Mouse (Mus musculus) heart, embryonic 15.5 days (tissue): ENCODE data around the gene Dnajc14. TPM values are rescaled to one million over a fixed set of nuclear protein-coding genes. Genes with fewer than 3 reads are reported as not detected.
A peak's percentile ranks its signal among the peaks of the same experiment; 100 is the strongest.

Experiments
- ATAC-seq: fragments of 200-750 bp; cut with Nextera tagmentation; replicated peaks from 2 replicates; pipeline ENCODE4 v1.8.0; 2017; ENCODE audit warnings: low read depth, moderate TSS enrichment; ENCODE audit not compliant: insufficient number of reproducible peaks, insufficient read depth, low FRiP score
- H3K27ac ChIP-seq: fragments of 300-500 bp; sonication (generic); 2 replicates; pipeline ENCODE4 v1.5.1; 2015; ENCODE audit warnings: mild to moderate bottlenecking, inconsistent platforms
- H3K27me3 ChIP-seq: fragments of 300-500 bp; sonication (generic); 2 replicates; pipeline ENCODE4 v1.6.1; 2015; ENCODE audit warnings: inconsistent platforms
- H3K36me3 ChIP-seq: fragments of 300-500 bp; sonication (generic); 2 replicates; pipeline ENCODE4 v1.6.1; 2015; ENCODE audit warnings: mild to moderate bottlenecking, inconsistent platforms
- H3K4me1 ChIP-seq: fragments of 300-500 bp; sonication (generic); replicated peaks from 2 replicates; pipeline ENCODE4 v1.6.1; 2015; ENCODE audit warnings: inconsistent platforms
- H3K4me2 ChIP-seq: fragments of 300-500 bp; sonication (generic); 2 replicates; pipeline ENCODE4 v1.6.1; 2015; ENCODE audit warnings: inconsistent platforms, mild to moderate bottlenecking, moderate library complexity
- H3K4me3 ChIP-seq: fragments of 300-500 bp; sonication (generic); 2 replicates; pipeline ENCODE4 v1.5.1; 2015; ENCODE audit warnings: mild to moderate bottlenecking, inconsistent platforms
- H3K9ac ChIP-seq: fragments of 300-500 bp; sonication (generic); 2 replicates; pipeline ENCODE4 v1.6.1; 2015; ENCODE audit warnings: mild to moderate bottlenecking, inconsistent platforms
- H3K9me3 ChIP-seq: fragments of 300-500 bp; sonication (generic); replicated peaks from 2 replicates; pipeline ENCODE4 v1.6.1; 2016; ENCODE audit warnings: inconsistent platforms
- WGBS: fragments of 180-500 bp; shearing (Covaris S2); methylation state at CpG from one replicate; pipeline ENCODE4 v1.1.7; 2015; ENCODE audit warnings: mixed read lengths; 5-methylcytosine and 5-hydroxymethylcytosine counted together
- polyA plus RNA-seq: library from polyadenylated mRNA; unstranded; fragments of >200 nt; fragmentation: Nextera tagmentation; extraction: Ambion mirVana; gene quantifications from 2 replicates; pipeline ENCODE4 v1.2.1, GENCODE M21; 2015

The Dnajc14 gene
- polyA plus RNA-seq, 1 experiment from 2014 or later: 35.2 TPM

GRCm38 (mm10) chr10:128798676-128799075, 5.2 kb upstream of the Dnajc14 start:
- peaks cover 14% of the 10 kb centered on the region for H3K4me1 ChIP-seq
- no peaks in the 10 kb centered on the region for H3K27me3 ChIP-seq
- H3K36me3 ChIP-seq: peaks cover 16% of the 10 kb centered on the region; the same call in 1 of the 2 replicates
- no peak overlapping the region for H3K4me3 ChIP-seq
- H3K27ac ChIP-seq: no peak overlapping the region
- no peak overlapping the region for H3K4me2 ChIP-seq
- ATAC-seq: no peak
- 92% methylated on average over 8 of the region's 8 CpGs for WGBS
- no peak overlapping the region for H3K9ac ChIP-seq
- no peaks in the 10 kb centered on the region for H3K9me3 ChIP-seq

- peak overlapping the region; percentile 85; the same call in 1 of the 2 replicates for H3K9ac ChIP-seq
- H3K4me1 ChIP-seq: peaks cover 26% of the 10 kb centered on the region
- H3K36me3 ChIP-seq: peaks cover 18% of the 10 kb centered on the region; the same call in 1 of the 2 replicates
- H3K9me3 ChIP-seq: no peaks in the 10 kb centered on the region
- H3K4me2 ChIP-seq: peak overlapping the region; percentile 93; the same call in 1 of the 2 replicates
- WGBS: 89% methylated on average over 16 of the region's 16 CpGs
- H3K4me3 ChIP-seq: no peak overlapping the region
- ATAC-seq: no peak
- H3K27me3 ChIP-seq: no peaks in the 10 kb centered on the region
- no peak overlapping the region for H3K27ac ChIP-seq
Measured at GRCm38 (mm10) chr10:128801981-128802495, 1.8 kb upstream of the Dnajc14 start.

- Histone ChIP-seq H3K27me3 (no peaks in the 10 kb centered on the region), H3K36me3 (peaks cover 18% of the 10 kb centered on the region; the same call in 1 of the 2 replicates), H3K4me3 (peak overlapping the region; percentile 82), H3K9ac (peak overlapping the region; percentile 85), H3K4me2 (peak overlapping the region; percentile 93), H3K9me3 (no peaks in the 10 kb centered on the region), H3K4me1 (peaks cover 35% of the 10 kb centered on the region), H3K27ac (peak overlapping the region; percentile 99)
- 50% methylated on average over 4 of the region's 4 CpGs for WGBS
- ATAC-seq: no peak
Measured at GRCm38 (mm10) chr10:128802956-128803355, 906 bp upstream of the Dnajc14 start.

- Histone ChIP-seq H3K27me3 (no peaks in the 10 kb centered on the region), H3K9me3 (no peaks in the 10 kb centered on the region), H3K4me1 (peaks cover 39% of the 10 kb centered on the region), H3K36me3 (peaks cover 19% of the 10 kb centered on the region; the same call in 1 of the 2 replicates), H3K9ac (peak overlapping the region; percentile 85), H3K4me2 (peak overlapping the region; percentile 93), H3K27ac (peak overlapping the region; percentile 99), H3K4me3 (peak overlapping the region; percentile 82)
- 8% methylated on average over 6 of the region's 6 CpGs for WGBS
- ATAC-seq: no peak
Measured at GRCm38 (mm10) chr10:128803361-128803760, 501 bp upstream of the Dnajc14 start.

GRCm38 (mm10) chr10:128804271-128805091, 619 bp downstream of the Dnajc14 start, which contains the start of gene Tmem198b:
TSS of gene Tmem198b (minus strand) at chr10:128804370.
- Histone ChIP-seq H3K4me2 (peak within 1 kb of the TSS; percentile 93), H3K27me3 (no peaks in the 10 kb centered on the region), H3K4me3 (peak within 1 kb of the TSS; percentile 82), H3K9me3 (no peaks in the 10 kb centered on the region), H3K36me3 (peaks cover 25% of the 10 kb centered on the region; the same call in 1 of the 2 replicates), H3K4me1 (peaks cover 49% of the 10 kb centered on the region), H3K27ac (peak within 1 kb of the TSS; percentile 99), H3K9ac (peak within 1 kb of the TSS; percentile 85)
- peak; percentile 50 for ATAC-seq
- WGBS: under 1% methylated on average over 28 of the region's 28 CpGs

- Histone ChIP-seq H3K9ac (peak overlapping the region; percentile 85), H3K36me3 (peaks cover 21% of the 10 kb centered on the region; the same call in 1 of the 2 replicates), H3K4me3 (peak overlapping the region; percentile 82), H3K9me3 (no peaks in the 10 kb centered on the region), H3K27ac (peak overlapping the region; percentile 99), H3K4me1 (peaks cover 50% of the 10 kb centered on the region), H3K27me3 (no peaks in the 10 kb centered on the region), H3K4me2 (peak overlapping the region; percentile 93)
- peak; percentile 92 for ATAC-seq
- under 1% methylated on average over 63 of the region's 70 CpGs for WGBS
Measured at GRCm38 (mm10) chr10:128805092-128806000, 1.5 kb downstream of the Dnajc14 start.

GRCm38 (mm10) chr10:128806086-128806485, 2.2 kb downstream of the Dnajc14 start:
- Histone ChIP-seq H3K4me3 (peak overlapping the region; percentile 82), H3K9me3 (no peaks in the 10 kb centered on the region), H3K4me1 (peaks cover 50% of the 10 kb centered on the region), H3K27me3 (no peaks in the 10 kb centered on the region), H3K27ac (peak overlapping the region; percentile 99), H3K36me3 (peaks cover 16% of the 10 kb centered on the region; the same call in 1 of the 2 replicates), H3K9ac (peak overlapping the region; percentile 64), H3K4me2 (peak overlapping the region; percentile 93)
- WGBS: 44% methylated on average over 6 of the region's 6 CpGs
- ATAC-seq: no peak

- WGBS: 79% methylated on average over 8 of the region's 8 CpGs
- no peaks in the 10 kb centered on the region for H3K27me3 ChIP-seq
- ATAC-seq: no peak
- H3K27ac ChIP-seq: no peak overlapping the region
- H3K4me1 ChIP-seq: peaks cover 50% of the 10 kb centered on the region
- H3K36me3 ChIP-seq: peaks cover 10% of the 10 kb centered on the region; the same call in 1 of the 2 replicates
- no peaks in the 10 kb centered on the region for H3K9me3 ChIP-seq
- H3K4me2 ChIP-seq: peak overlapping the region; percentile 93
- H3K4me3 ChIP-seq: peak overlapping the region; percentile 82
- peak overlapping the region; percentile 33 for H3K9ac ChIP-seq
Measured at GRCm38 (mm10) chr10:128807018-128807417, 3.2 kb downstream of the Dnajc14 start.

GRCm38 (mm10) chr10:128817033-128817432, 13.2 kb downstream of the Dnajc14 start, which contains the start of gene Sarnp:
TSS of gene Sarnp (plus strand) at chr10:128817333.
- no peaks in the 10 kb centered on the region for H3K27me3 ChIP-seq
- H3K4me3 ChIP-seq: no peak within 1 kb of the TSS
- H3K4me1 ChIP-seq: peaks cover 8% of the 10 kb centered on the region
- no peak within 1 kb of the TSS for H3K27ac ChIP-seq
- H3K4me2 ChIP-seq: no peak within 1 kb of the TSS
- WGBS: 89% methylated on average over 13 of the region's 13 CpGs
- no peaks in the 10 kb centered on the region for H3K9me3 ChIP-seq
- ATAC-seq: no peak
- no peak within 1 kb of the TSS for H3K9ac ChIP-seq
- H3K36me3 ChIP-seq: peaks cover 61% of the 10 kb centered on the region

- WGBS: 81% methylated on average over 4 of the region's 4 CpGs
- no peak overlapping the region for H3K4me2 ChIP-seq
- H3K9ac ChIP-seq: no peak overlapping the region
Measured at GRCm38 (mm10) chr10:128820217-128820616, 16.4 kb downstream of the Dnajc14 start.

More at GRCm38 (mm10) chr10:128820217-128820616, 16.4 kb downstream of the Dnajc14 start:
- ATAC-seq: no peak
- Histone ChIP-seq H3K9me3 (no peaks in the 10 kb centered on the region), H3K27ac (no peak overlapping the region), H3K4me1 (peaks cover 13% of the 10 kb centered on the region), H3K36me3 (peaks cover 49% of the 10 kb centered on the region), H3K27me3 (no peaks in the 10 kb centered on the region), H3K4me3 (no peak overlapping the region)
